Mouse (Mus musculus) kidney, adult 2 months (tissue): ENCODE data around the gene Sec24c. TPM values are rescaled to one million over a fixed set of nuclear protein-coding genes. Genes with fewer than 3 reads are reported as not detected.

ENCODE experiments used
- DNase-seq: peaks from one replicate; pipeline ENCODE4 v3.0.0; 2021
- H3K27ac ChIP-seq: fragments of 200-500 bp; 2 replicates; pipeline ENCODE4 v1.5.1; 2012; ENCODE audit warnings: low read depth, low read length, control low read depth, inconsistent platforms; ENCODE audit not compliant: insufficient read depth
- H3K27me3 ChIP-seq: fragments of 200-500 bp; replicated peaks from 2 replicates; pipeline ENCODE4 v1.6.1; 2012; ENCODE audit warnings: mild to moderate bottlenecking, moderate library complexity, low read length, inconsistent platforms; ENCODE audit not compliant: control insufficient read depth, insufficient read depth
- H3K36me3 ChIP-seq: fragments of 200-500 bp; 2 replicates; pipeline ENCODE4 v1.6.1; 2012; ENCODE audit warnings: mild to moderate bottlenecking, moderate library complexity, low read length, inconsistent platforms; ENCODE audit not compliant: control insufficient read depth, insufficient read depth
- H3K4me1 ChIP-seq: fragments of 200-500 bp; 2 replicates; pipeline ENCODE4 v1.6.1; 2011; ENCODE audit warnings: low read length; ENCODE audit not compliant: control insufficient read depth, insufficient read depth
- H3K4me3 ChIP-seq: fragments of 200-500 bp; 2 replicates; pipeline ENCODE4 v1.5.1; 2011; ENCODE audit warnings: mild to moderate bottlenecking, low read depth, low read length, control low read depth; ENCODE audit not compliant: insufficient read depth
- CTCF ChIP-seq: fragments of 200-500 bp; conservative IDR thresholded peaks from 2 replicates; pipeline ENCODE4 v1.5.1; 2011; ENCODE audit warnings: low read depth, mild to moderate bottlenecking, control low read depth, low read length, moderate library complexity, mixed read lengths; ENCODE audit not compliant: insufficient read depth, insufficient read length
- POLR2A ChIP-seq: fragments of 200-500 bp; IDR thresholded peaks from one replicate; pipeline ENCODE4 v1.6.1; 2011; ENCODE audit warnings: low read depth, low read length, control low read depth
- WGBS: fragments of 180-500 bp; shearing (Covaris S2); methylation state at CpG from one replicate; pipeline ENCODE4 v1.1.7; 2018; 5-methylcytosine and 5-hydroxymethylcytosine counted together
- polyA plus RNA-seq: library from polyadenylated mRNA; depleted of rRNA; stranded (reverse); fragments of >200 nt; gene quantifications from 2 replicates; pipeline ENCODE4 v1.2.3, GENCODE M21; 2012

The Sec24c gene
- polyA plus RNA-seq, 1 experiment, result 133 TPM

- DNase-seq, result no peak
- TF ChIP-seq POLR2A (no peak), CTCF (no peak)
- WGBS, result 87% methylated on average over 6 of the region's 6 CpGs
These were observed 35.4 kb upstream of the Sec24c start for GRCm38 (mm10) chr14:20638702-20639101.

GRCm38 (mm10) chr14:20639918-20640619 is 34.0 kb upstream of the Sec24c start:
- WGBS, result 5% methylated on average over 16 of the region's 16 CpGs
- H3K27me3 ChIP-seq, result no peaks in the 10 kb centered on the region
- TF ChIP-seq POLR2A, result no peak
- no peak for DNase-seq
- H3K4me3 ChIP-seq, result peak overlapping the region; percentile 77
- no peaks in the 10 kb centered on the region for H3K36me3 ChIP-seq
- peak overlapping the region; percentile 2; the same call in 1 of the 2 replicates for H3K27ac ChIP-seq
- peaks cover 3% of the 10 kb centered on the region; the same call in 1 of the 2 replicates for H3K4me1 ChIP-seq

More at GRCm38 (mm10) chr14:20638702-20639101, 35.4 kb upstream of the Sec24c start:
- H3K4me1 ChIP-seq, result peaks cover 3% of the 10 kb centered on the region; the same call in 1 of the 2 replicates
- H3K27me3 ChIP-seq, result no peaks in the 10 kb centered on the region
- H3K4me3 ChIP-seq, result no peak overlapping the region
- no peaks in the 10 kb centered on the region for H3K36me3 ChIP-seq
- H3K27ac ChIP-seq, result no peak overlapping the region

- no peaks in the 10 kb centered on the region for H3K36me3 ChIP-seq
- under 1% methylated on average over 73 of the region's 73 CpGs for WGBS
- peak; percentile 99 for DNase-seq
- H3K4me1 ChIP-seq, result peaks cover 3% of the 10 kb centered on the region; the same call in 1 of the 2 replicates
- peak within 1 kb of the TSS; percentile 77 for H3K4me3 ChIP-seq
- H3K27ac ChIP-seq, result peak within 1 kb of the TSS; percentile 79
- H3K27me3 ChIP-seq, result no peaks in the 10 kb centered on the region
- no peak for TF ChIP-seq POLR2A
- TF ChIP-seq CTCF, result no peak
These were observed 33.3 kb upstream of the Sec24c start, which contains the start of gene Usp54 for GRCm38 (mm10) chr14:20640644-20641437. Gene Usp54 (minus strand): TSS chr14:20641063.

- no peaks in the 10 kb centered on the region for H3K36me3 ChIP-seq
- WGBS, result 15% methylated on average over 10 of the region's 10 CpGs
- peak overlapping the region; percentile 79 for H3K27ac ChIP-seq
- peaks cover 3% of the 10 kb centered on the region; the same call in 1 of the 2 replicates for H3K4me1 ChIP-seq
- no peak for DNase-seq
- H3K27me3 ChIP-seq, result no peaks in the 10 kb centered on the region
- peak overlapping the region; percentile 69 for H3K4me3 ChIP-seq
- no peak for TF ChIP-seq POLR2A
- TF ChIP-seq CTCF, result no peak
These were observed 32.7 kb upstream of the Sec24c start for GRCm38 (mm10) chr14:20641438-20641875.

GRCm38 (mm10) chr14:20645547-20645946 is 28.6 kb upstream of the Sec24c start:
- Histone ChIP-seq H3K27me3 (no peaks in the 10 kb centered on the region), H3K4me1 (peaks cover 3% of the 10 kb centered on the region; the same call in 1 of the 2 replicates), H3K27ac (no peak overlapping the region), H3K4me3 (no peak overlapping the region), H3K36me3 (no peaks in the 10 kb centered on the region)
- TF ChIP-seq CTCF, result peak; percentile 21; the same call in 1 of the 2 replicates
- no peak for TF ChIP-seq POLR2A
- WGBS, result 41% methylated on average over 3 of the region's 3 CpGs
- no peak for DNase-seq

GRCm38 (mm10) chr14:20646381-20646780 is 27.7 kb upstream of the Sec24c start:
- TF ChIP-seq CTCF, result no peak
- no peak for TF ChIP-seq POLR2A

GRCm38 (mm10) chr14:20651000-20651399 is 23.1 kb upstream of the Sec24c start:
- Histone ChIP-seq H3K27me3 (no peaks in the 10 kb centered on the region), H3K36me3 (no peaks in the 10 kb centered on the region), H3K4me3 (no peak overlapping the region), H3K4me1 (no peaks in the 10 kb centered on the region), H3K27ac (no peak overlapping the region)
- DNase-seq, result no peak
- TF ChIP-seq CTCF (no peak), POLR2A (no peak)
- WGBS, result 80% methylated on average over 2 of the region's 2 CpGs

More at GRCm38 (mm10) chr14:20646381-20646780, 27.7 kb upstream of the Sec24c start:
- H3K27me3 ChIP-seq, result no peaks in the 10 kb centered on the region
- no peaks in the 10 kb centered on the region for H3K36me3 ChIP-seq
- H3K4me3 ChIP-seq, result no peak overlapping the region
- H3K4me1 ChIP-seq, result peaks cover 3% of the 10 kb centered on the region; the same call in 1 of the 2 replicates
- H3K27ac ChIP-seq, result no peak overlapping the region
- no peak for DNase-seq
